Mouse (Mus musculus) skeletal muscle tissue, postnatal 0 days (tissue): ENCODE results near the gene Zfand3. TPM values are rescaled to one million over a fixed set of nuclear protein-coding genes. Genes with fewer than 3 reads are reported as not detected.

ENCODE experiments used
- polyA plus RNA-seq: library from polyadenylated mRNA; unstranded; fragments of >200 nt; fragmentation: Nextera tagmentation; extraction: Ambion mirVana; gene quantifications from 2 replicates; pipeline ENCODE4 v1.2.1, GENCODE M21; 2015

The Zfand3 gene
- 48.7 and 51.2 TPM in 2 replicates for polyA plus RNA-seq

GRCm38 (mm10) chr17:30004203-30005102, at the start of gene Zfand3:
Gene Zfand3, plus strand, starts transcription at chr17:30004733.

GRCm38 (mm10) chr17:29970037-29970555, 34.4 kb upstream of the Zfand3 start, which contains the start of gene Mdga1:
Gene Mdga1, minus strand, starts transcription at chr17:29970087.

Other genes with a start within 250 kb of the Zfand3 start
- gene Mdga1, start 34.6 kb upstream of the Zfand3 start, polyA plus RNA-seq = 3.5 and 4.0 TPM in 2 replicates